Mouse (Mus musculus) limb, embryonic 11.5 days (tissue): Measurements from ENCODE around the gene Lep. TPM values are rescaled to one million over a fixed set of nuclear protein-coding genes. Genes with fewer than 3 reads are reported as not detected.

ENCODE experiments used
- ATAC-seq: fragments of 200-750 bp; cut with Nextera tagmentation; 2 replicates; pipeline ENCODE4 v1.8.0; 2017; ENCODE audit warnings: low read depth; ENCODE audit not compliant: insufficient number of reproducible peaks, low FRiP score, low TSS enrichment
- DNase-seq: peaks from one replicate; pipeline ENCODE4 v3.0.0-alpha.2; 2015; ENCODE audit warnings: low spot score
- H3K27ac ChIP-seq: fragments of 300-500 bp; sonication (generic); replicated peaks from 2 replicates; pipeline ENCODE4 v1.5.1; 2014; ENCODE audit warnings: low read depth, mild to moderate bottlenecking, low read length
- H3K27me3 ChIP-seq: fragments of 300-500 bp; sonication (generic); 2 replicates; pipeline ENCODE4 v1.6.1; 2014; ENCODE audit warnings: mild to moderate bottlenecking, low read length, mixed read lengths; ENCODE audit not compliant: control insufficient read depth, insufficient read depth
- H3K36me3 ChIP-seq: fragments of 300-500 bp; sonication (generic); 2 replicates; pipeline ENCODE4 v1.6.1; 2014; ENCODE audit warnings: mild to moderate bottlenecking, low read length, moderate library complexity, mixed read lengths; ENCODE audit not compliant: control insufficient read depth, insufficient read depth
- H3K4me1 ChIP-seq: fragments of 300-500 bp; sonication (generic); 2 replicates; pipeline ENCODE4 v1.6.1; 2014; ENCODE audit warnings: low read length, mixed read lengths; ENCODE audit not compliant: control insufficient read depth, insufficient read depth
- H3K4me2 ChIP-seq: fragments of 300-500 bp; sonication (generic); 2 replicates; pipeline ENCODE4 v1.6.1; 2014; ENCODE audit warnings: low read depth, mild to moderate bottlenecking, moderate library complexity; ENCODE audit not compliant: severe bottlenecking
- H3K4me3 ChIP-seq: fragments of 300-500 bp; sonication (generic); 2 replicates; pipeline ENCODE4 v1.5.1; 2014; ENCODE audit warnings: low read depth, low read length
- H3K9ac ChIP-seq: fragments of 300-500 bp; sonication (generic); 2 replicates; pipeline ENCODE4 v1.6.1; 2014; ENCODE audit warnings: mild to moderate bottlenecking, low read length
- H3K9me3 ChIP-seq: fragments of 300-500 bp; sonication (generic); 2 replicates; pipeline ENCODE4 v1.6.1; 2016; ENCODE audit warnings: low read length; ENCODE audit not compliant: control insufficient read depth
- WGBS: fragments of 180-500 bp; shearing (Covaris S2); extraction: QIAGEN DNeasy Blood & Tissue Kit; methylation state at CpG from one replicate; pipeline ENCODE4 v1.1.7; 2014; 5-methylcytosine and 5-hydroxymethylcytosine counted together
- polyA plus RNA-seq: library from polyadenylated mRNA; unstranded; fragments of >200 nt; fragmentation: Nextera tagmentation; extraction: Ambion mirVana; gene quantifications from 2 replicates; pipeline ENCODE4 v1.2.1, GENCODE M21; 2014

Gene Lep
- not detected in 2 replicates for polyA plus RNA-seq

GRCm38 (mm10) chr6:29059846-29060685 lies at the start of gene Lep:
Lep (plus strand) TSS chr6:29060220.
- no peak within 1 kb of the TSS for H3K27ac ChIP-seq
- no peak for ATAC-seq
- H3K9me3 ChIP-seq: no peaks in the 10 kb centered on the region
- H3K36me3 ChIP-seq: no peaks in the 10 kb centered on the region
- H3K27me3 ChIP-seq: no peaks in the 10 kb centered on the region
- H3K4me1 ChIP-seq: peaks cover under 1% of the 10 kb centered on the region; the same call in 1 of the 2 replicates
- H3K9ac ChIP-seq: no peak within 1 kb of the TSS
- 71% methylated on average over 28 of the region's 28 CpGs for WGBS
- no peak for DNase-seq
- no peak within 1 kb of the TSS for H3K4me2 ChIP-seq
- H3K4me3 ChIP-seq: no peak within 1 kb of the TSS

DNA sequence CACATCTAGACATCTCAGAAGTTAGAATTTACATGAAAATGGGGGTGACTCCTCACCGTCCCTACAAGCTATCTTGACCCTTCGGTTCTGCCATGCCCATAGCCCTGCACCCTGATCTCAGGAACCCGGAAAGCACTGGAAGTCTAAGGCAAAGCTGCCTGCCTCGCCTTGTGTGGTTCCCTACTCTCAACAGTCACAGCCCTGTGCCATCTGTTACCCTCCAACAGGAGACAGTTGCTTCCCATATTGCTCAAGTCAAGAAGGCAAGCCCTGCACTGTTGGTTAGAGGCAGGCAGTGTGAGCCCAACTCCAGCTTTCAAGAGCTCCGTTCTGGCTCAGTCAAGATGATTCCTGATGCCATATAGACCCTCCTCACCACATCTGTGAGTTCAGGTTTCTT lies 48.4 kb upstream of the Lep start:
- Histone ChIP-seq H3K4me2 (no peak overlapping the region), H3K36me3 (no peaks in the 10 kb centered on the region), H3K9me3 (no peaks in the 10 kb centered on the region), H3K4me1 (no peaks in the 10 kb centered on the region), H3K4me3 (no peak overlapping the region), H3K27me3 (no peaks in the 10 kb centered on the region), H3K9ac (no peak overlapping the region), H3K27ac (no peak overlapping the region)
- ATAC-seq (no peak), DNase-seq (no peak)
- WGBS: 88% methylated on average over 5 of the region's 5 CpGs

GRCm38 (mm10) chr6:29013216-29013615 lies 46.8 kb upstream of the Lep start:
- Histone ChIP-seq H3K4me1 (0 out of 2 replicates have a peak, but pooled peaks cover 2% of the 10 kb centered on the region), H3K27ac (no peak overlapping the region), H3K36me3 (no peaks in the 10 kb centered on the region), H3K9ac (no peak overlapping the region), H3K4me3 (no peak overlapping the region), H3K9me3 (no peaks in the 10 kb centered on the region), H3K27me3 (no peaks in the 10 kb centered on the region), H3K4me2 (no peak overlapping the region)
- ATAC-seq (no peak), DNase-seq (no peak)
- 92% methylated on average over 6 of the region's 6 CpGs for WGBS

- DNase-seq (peak; percentile 44), ATAC-seq (no peak)
- under 1% methylated on average over 16 of the region's 16 CpGs for WGBS
- H3K36me3 ChIP-seq: no peaks in the 10 kb centered on the region
- H3K9ac ChIP-seq: no peak overlapping the region
- H3K4me1 ChIP-seq: 0 out of 2 replicates have a peak, but pooled peaks cover 2% of the 10 kb centered on the region
- H3K27me3 ChIP-seq: 0 out of 2 replicates have a peak, but pooled peaks cover 3% of the 10 kb centered on the region
- no peaks in the 10 kb centered on the region for H3K9me3 ChIP-seq
- H3K27ac ChIP-seq: no peak overlapping the region
- H3K4me3 ChIP-seq: no peak overlapping the region
- H3K4me2 ChIP-seq: peak overlapping the region; percentile 41
These were observed 43.1 kb upstream of the Lep start for GRCm38 (mm10) chr6:29016891-29017412.

GRCm38 (mm10) chr6:29019756-29020720 lies 40.0 kb upstream of the Lep start:
- Histone ChIP-seq H3K4me3 (no peak overlapping the region), H3K36me3 (no peaks in the 10 kb centered on the region), H3K27me3 (0 out of 2 replicates have a peak, but pooled peaks cover 7% of the 10 kb centered on the region), H3K4me2 (no peak overlapping the region), H3K4me1 (0 out of 2 replicates have a peak, but pooled peaks cover 2% of the 10 kb centered on the region), H3K9ac (no peak overlapping the region), H3K27ac (no peak overlapping the region), H3K9me3 (no peaks in the 10 kb centered on the region)
- WGBS: 71% methylated on average over 18 of the region's 18 CpGs
- no peak for DNase-seq
- ATAC-seq: no peak

GRCm38 (mm10) chr6:29020937-29021336 lies 39.1 kb upstream of the Lep start:
- Histone ChIP-seq H3K4me3 (no peak overlapping the region), H3K4me1 (0 out of 2 replicates have a peak, but pooled peaks cover 2% of the 10 kb centered on the region), H3K27me3 (0 out of 2 replicates have a peak, but pooled peaks cover 7% of the 10 kb centered on the region), H3K9ac (no peak overlapping the region), H3K4me2 (no peak overlapping the region), H3K36me3 (no peaks in the 10 kb centered on the region), H3K27ac (no peak overlapping the region), H3K9me3 (no peaks in the 10 kb centered on the region)
- ATAC-seq: no peak
- no peak for DNase-seq
- 85% methylated on average over 5 of the region's 5 CpGs for WGBS

- Histone ChIP-seq H3K9ac (no peak overlapping the region), H3K27ac (no peak overlapping the region), H3K36me3 (no peaks in the 10 kb centered on the region), H3K27me3 (0 out of 2 replicates have a peak, but pooled peaks cover 7% of the 10 kb centered on the region), H3K4me1 (0 out of 2 replicates have a peak, but pooled peaks cover 2% of the 10 kb centered on the region), H3K9me3 (no peaks in the 10 kb centered on the region), H3K4me3 (no peak overlapping the region), H3K4me2 (no peak overlapping the region)
- ATAC-seq (no peak), DNase-seq (no peak)
- WGBS: 45% methylated on average over 6 of the region's 6 CpGs
These were observed 38.5 kb upstream of the Lep start for GRCm38 (mm10) chr6:29021501-29021900.

- ATAC-seq: no peak
- no peaks in the 10 kb centered on the region for H3K36me3 ChIP-seq
- 56% methylated on average over 5 of the region's 5 CpGs for WGBS
- H3K4me1 ChIP-seq: no peaks in the 10 kb centered on the region
- H3K4me3 ChIP-seq: no peak overlapping the region
- no peaks in the 10 kb centered on the region for H3K9me3 ChIP-seq
- H3K27me3 ChIP-seq: 0 out of 2 replicates have a peak, but pooled peaks cover 7% of the 10 kb centered on the region
- no peak for DNase-seq
- no peak overlapping the region for H3K9ac ChIP-seq
- no peak overlapping the region for H3K27ac ChIP-seq
- H3K4me2 ChIP-seq: no peak overlapping the region
These were observed 37.9 kb upstream of the Lep start for GRCm38 (mm10) chr6:29022115-29022514.
